ENCODE assay signal across 16 mouse cellular contexts in the genomic region with DNA sequence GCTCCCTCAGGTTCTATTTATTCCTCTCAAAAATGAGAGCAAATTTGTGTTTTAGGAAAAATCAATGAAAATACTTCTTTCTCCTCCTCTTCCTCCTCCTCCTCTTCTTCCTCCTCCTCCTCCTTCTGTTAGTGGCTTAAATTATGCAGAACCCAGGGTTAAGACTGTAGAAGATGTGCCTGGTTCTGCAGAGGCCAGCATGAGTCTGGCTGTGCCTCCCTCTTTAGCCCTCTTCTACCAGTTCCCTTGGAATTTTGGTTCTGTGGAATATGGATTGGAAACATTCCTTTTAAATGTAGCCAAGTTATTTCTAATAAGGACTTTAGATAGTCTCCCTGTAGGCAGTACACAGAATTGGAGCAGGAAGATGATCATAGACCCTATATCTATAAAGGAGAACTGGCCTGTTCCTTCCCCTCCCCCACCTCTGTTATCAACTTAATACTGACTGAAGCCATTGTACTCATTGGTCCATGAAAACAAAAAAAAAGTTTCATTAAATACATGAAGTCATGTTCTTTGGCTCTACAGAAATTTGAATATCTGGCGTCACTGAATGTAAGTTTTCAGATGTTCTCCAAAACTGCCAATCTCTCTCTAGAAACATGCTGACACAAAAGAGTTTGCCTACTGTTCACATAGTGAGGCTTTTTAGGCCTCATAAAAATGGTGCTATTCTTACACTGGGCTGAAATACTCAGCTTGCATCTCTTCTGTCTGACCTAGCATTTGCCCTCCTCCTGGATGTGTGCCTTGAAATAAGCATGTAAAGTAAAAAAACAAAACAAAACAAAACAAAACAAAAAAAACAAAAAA.
DNase-seq lines count a peak whose midpoint lies in the region; ATAC-seq lines count a peak whose summit lies in the region.
"Had no signal": no experiment of that assay in that cellular context is flagged by ENCODE, and none has a peak within 500 bp of the region (broad histone marks: within the 10 kb centered on the region; RNA-seq: fewer than 3 reads in every experiment).

No protein-coding gene starts in this region.

- H3K4me1 ChIP-seq in embryonic facial prominence, embryonic 10.5 days, result no peaks in the 10 kb centered on the region
- H3K4me1 ChIP-seq in forebrain, embryonic 13.5 days, result peaks cover 25% of the 10 kb centered on the region
- H3K4me1 ChIP-seq in hindbrain, embryonic 14.5 days (replicated peaks; ENCODE audit: control insufficient read depth, insufficient read depth, low read length), result no peaks in the 10 kb centered on the region
- H3K4me1 ChIP-seq in midbrain, embryonic 15.5 days, result 0 out of 2 replicates have a peak, but pooled peaks cover 3% of the 10 kb centered on the region
- H3K4me1 ChIP-seq: embryonic facial prominence, embryonic 13.5 days had no signal

- peak; percentile 90 for ATAC-seq in forebrain, embryonic 13.5 days
- ATAC-seq in hindbrain, embryonic 14.5 days (ENCODE audit: low FRiP score), result peak; percentile 85; the same call in 1 of the 2 replicates
- ATAC-seq in midbrain, embryonic 15.5 days (replicated peaks), result peak; percentile 82

- H3K27me3 ChIP-seq in embryonic facial prominence, embryonic 10.5 days (replicated peaks; ENCODE audit: low read depth, poor library complexity, severe bottlenecking), result no peaks in the 10 kb centered on the region
- no peaks in the 10 kb centered on the region for H3K27me3 ChIP-seq in forebrain, embryonic 13.5 days
- H3K27me3 ChIP-seq in hindbrain, embryonic 14.5 days (ENCODE audit: control insufficient read depth, insufficient read depth, low read length), result no peaks in the 10 kb centered on the region
- no peaks in the 10 kb centered on the region for H3K27me3 ChIP-seq in midbrain, embryonic 15.5 days (replicated peaks)
- H3K27me3 ChIP-seq: embryonic facial prominence, embryonic 13.5 days had no signal

- no peak overlapping the region for H3K4me2 ChIP-seq in forebrain, embryonic 13.5 days
- no peak overlapping the region for H3K4me2 ChIP-seq in hindbrain, embryonic 14.5 days (replicated peaks)
- no peak overlapping the region for H3K4me2 ChIP-seq in midbrain, embryonic 15.5 days
- H3K4me2 ChIP-seq: embryonic facial prominence, embryonic 13.5 days had no signal

- H3K9me3 ChIP-seq in embryonic facial prominence, embryonic 10.5 days, result no peaks in the 10 kb centered on the region
- H3K9me3 ChIP-seq in forebrain, embryonic 13.5 days (replicated peaks), result no peaks in the 10 kb centered on the region
- no peaks in the 10 kb centered on the region for H3K9me3 ChIP-seq in hindbrain, embryonic 14.5 days (ENCODE audit: control insufficient read depth, low read length)
- no peaks in the 10 kb centered on the region for H3K9me3 ChIP-seq in midbrain, embryonic 15.5 days
- H3K9me3 ChIP-seq: embryonic facial prominence, embryonic 13.5 days had no signal

- H3K36me3 ChIP-seq in embryonic facial prominence, embryonic 10.5 days (replicated peaks), result no peaks in the 10 kb centered on the region
- H3K36me3 ChIP-seq in forebrain, embryonic 13.5 days (ENCODE audit: poor library complexity, severe bottlenecking), result no peaks in the 10 kb centered on the region
- H3K36me3 ChIP-seq in hindbrain, embryonic 14.5 days (replicated peaks; ENCODE audit: control insufficient read depth, insufficient read depth), result no peaks in the 10 kb centered on the region
- H3K36me3 ChIP-seq in midbrain, embryonic 15.5 days (replicated peaks), result no peaks in the 10 kb centered on the region
- H3K36me3 ChIP-seq: embryonic facial prominence, embryonic 13.5 days; G1E had no signal

- DNase-seq in embryonic facial prominence, embryonic 10.5 days (ENCODE audit: low spot score), result no peak
- peak; percentile 41 for DNase-seq in hindbrain, embryonic 14.5 days (ENCODE audit: low spot score)
- no peak for DNase-seq in T-cell, adult 2 months (ENCODE audit: low spot score)
- no peak for DNase-seq in ovary, adult 18-20 months (ENCODE audit: low spot score)
- DNase-seq in kidney, postnatal 36 days, result no peak
- DNase-seq: adrenal gland, postnatal 25 days; gastrocnemius, postnatal 10 days; heart, postnatal 10 days; lung, adult 2 months; thymus, adult 18-20 months had no signal

- peak overlapping the region; percentile 37; the same call in 1 of the 2 replicates for H3K27ac ChIP-seq in embryonic facial prominence, embryonic 10.5 days (replicated peaks)
- peak overlapping the region; percentile 86 for H3K27ac ChIP-seq in forebrain, embryonic 13.5 days
- H3K27ac ChIP-seq in hindbrain, embryonic 14.5 days, result peak overlapping the region; percentile 18; the same call in 1 of the 2 replicates
- H3K27ac ChIP-seq in midbrain, embryonic 15.5 days, result peak overlapping the region; percentile 61
- H3K27ac ChIP-seq: embryonic facial prominence, embryonic 13.5 days; kidney, postnatal 0 days had no signal

- no peak overlapping the region for H3K4me3 ChIP-seq in embryonic facial prominence, embryonic 10.5 days
- H3K4me3 ChIP-seq in forebrain, embryonic 13.5 days, result no peak overlapping the region
- no peak overlapping the region for H3K4me3 ChIP-seq in hindbrain, embryonic 14.5 days (replicated peaks; ENCODE audit: low read length)
- no peak overlapping the region for H3K4me3 ChIP-seq in midbrain, embryonic 15.5 days
- H3K4me3 ChIP-seq: embryonic facial prominence, embryonic 13.5 days; myocyte had no signal

- 83% methylated on average over 1 of the region's 1 CpGs for WGBS in embryonic facial prominence, embryonic 10.5 days
- WGBS in forebrain, embryonic 13.5 days, result 7% methylated on average over 1 of the region's 1 CpGs
- WGBS in hindbrain, embryonic 14.5 days, result 35% methylated on average over 1 of the region's 1 CpGs
- 29% methylated on average over 1 of the region's 1 CpGs for WGBS in midbrain, embryonic 15.5 days

- no peak overlapping the region for H3K9ac ChIP-seq in forebrain, embryonic 13.5 days
- no peak overlapping the region for H3K9ac ChIP-seq in hindbrain, embryonic 14.5 days
- no peak overlapping the region for H3K9ac ChIP-seq in midbrain, embryonic 15.5 days
- H3K9ac ChIP-seq: embryonic facial prominence, embryonic 13.5 days had no signal

Comparison
In these comparisons a context has a peak if more than half of its experiments do, and no peak if none do; other contexts are left out.
1. H3K27ac ChIP-seq: peak in every context shown above with its lines; median percentile 86 in forebrain, embryonic 13.5 days; 61 in midbrain, embryonic 15.5 days; 37 in embryonic facial prominence, embryonic 10.5 days; 18 in hindbrain, embryonic 14.5 days.